Comparison of ENCODE assay signal across 8 mouse cellular contexts in genomic region chr2:127269491-127270299, GRCm38 (mm10). TPM values are rescaled to one million over a fixed set of nuclear protein-coding genes. Genes with fewer than 3 reads are reported as not detected.
A peak's percentile ranks its signal among the peaks of the same experiment; 100 is the strongest.
DNase-seq lines count a peak whose midpoint lies in the region; ATAC-seq and TF ChIP-seq lines count a peak whose summit lies in the region.

Stard7 (plus strand) TSS chr2:127270218.

- H3K27me3 ChIP-seq in C2C12 (ENCODE audit: control insufficient read depth, insufficient read depth, insufficient read length) = no peaks in the 10 kb centered on the region
- no peaks in the 10 kb centered on the region for H3K27me3 ChIP-seq in erythroblast, embryonic 14.5 days (ENCODE audit: control insufficient read depth)
- no peaks in the 10 kb centered on the region for H3K27me3 ChIP-seq in heart, embryonic 11.5 days (ENCODE audit: control insufficient read depth, insufficient read depth, low read length)
- no peaks in the 10 kb centered on the region for H3K27me3 ChIP-seq in kidney, embryonic 16.5 days (ENCODE audit: insufficient read depth, low read length)
- H3K27me3 ChIP-seq in liver, adult 2 months (ENCODE audit: control insufficient read depth, insufficient read depth, low read length) = no peaks in the 10 kb centered on the region
- no peaks in the 10 kb centered on the region for H3K27me3 ChIP-seq in myocyte (ENCODE audit: control insufficient read depth, insufficient read depth, insufficient read length)
- no peaks in the 10 kb centered on the region for H3K27me3 ChIP-seq in splenic B cell, adult 2 months (ENCODE audit: control insufficient read depth, insufficient read depth, low read length, poor library complexity, severe bottlenecking)

- H3K4me1 ChIP-seq in erythroblast, embryonic 14.5 days (ENCODE audit: control insufficient read depth) = peaks cover 35% of the 10 kb centered on the region
- H3K4me1 ChIP-seq in heart, embryonic 11.5 days (ENCODE audit: control insufficient read depth, insufficient read depth, low read length) = peaks cover 5% of the 10 kb centered on the region
- peaks cover 3% of the 10 kb centered on the region for H3K4me1 ChIP-seq in kidney, embryonic 16.5 days (ENCODE audit: insufficient read depth, low read length)
- peaks cover 10% of the 10 kb centered on the region; the same call in 1 of the 2 replicates for H3K4me1 ChIP-seq in liver, adult 2 months (ENCODE audit: control insufficient read depth, insufficient read depth, low read length)

- TF ChIP-seq CTCF in C2C12 (IDR thresholded peaks at IDR 0.05; ENCODE audit: control insufficient read depth, insufficient read depth, insufficient read length) = no peak
- no peak for TF ChIP-seq CTCF in brain, embryonic 14.5 days (IDR thresholded peaks at IDR 0.05; ENCODE audit: borderline replicate concordance, extremely low read depth, insufficient read depth, insufficient read length)
- no peak for TF ChIP-seq CTCF in liver, adult 2 months (IDR thresholded peaks at IDR 0.05; ENCODE audit: low read depth, low read length)

- peak; percentile 99 for ATAC-seq in heart, embryonic 11.5 days (replicated peaks; ENCODE audit: insufficient number of reproducible peaks, low FRiP score, low TSS enrichment)
- ATAC-seq in kidney, embryonic 16.5 days (ENCODE audit: low FRiP score, low TSS enrichment) = peak; percentile 99

- H3K27ac ChIP-seq in heart, embryonic 11.5 days (ENCODE audit: low read depth, low read length) = peak within 1 kb of the TSS; percentile 96
- H3K27ac ChIP-seq in kidney, embryonic 16.5 days (ENCODE audit: low read length) = peak within 1 kb of the TSS; percentile 99
- peak within 1 kb of the TSS; percentile 97 for H3K27ac ChIP-seq in liver, adult 2 months (replicated peaks; ENCODE audit: insufficient read depth, low read depth, low read length)

- peak within 1 kb of the TSS; percentile 80 for H3K4me2 ChIP-seq in heart, embryonic 11.5 days
- peak within 1 kb of the TSS; percentile 79 for H3K4me2 ChIP-seq in kidney, embryonic 16.5 days (replicated peaks; ENCODE audit: low read depth, low read length)
- H3K4me2 ChIP-seq in myocyte (ENCODE audit: low read depth) = peak within 1 kb of the TSS; percentile 84

- H3K36me3 ChIP-seq in C2C12 (ENCODE audit: control insufficient read depth, insufficient read depth) (peaks cover 5% of the 10 kb centered on the region), myocyte (ENCODE audit: control insufficient read depth, insufficient read depth) (no peaks in the 10 kb centered on the region)
- H3K36me3 ChIP-seq in erythroblast, embryonic 14.5 days (ENCODE audit: control insufficient read depth) = peaks cover 17% of the 10 kb centered on the region
- no peaks in the 10 kb centered on the region for H3K36me3 ChIP-seq in heart, embryonic 11.5 days (ENCODE audit: control insufficient read depth, insufficient read depth, low read length)
- H3K36me3 ChIP-seq in kidney, embryonic 16.5 days (ENCODE audit: insufficient read depth, low read length) = no peaks in the 10 kb centered on the region
- H3K36me3 ChIP-seq in liver, adult 2 months (ENCODE audit: control insufficient read depth, insufficient read depth, low read length) = no peaks in the 10 kb centered on the region; the same call in 1 of the 2 replicates
- H3K36me3 ChIP-seq in splenic B cell, adult 2 months (ENCODE audit: control insufficient read depth, insufficient read depth, low read length, poor library complexity, severe bottlenecking) = no peaks in the 10 kb centered on the region

- peak within 1 kb of the TSS; percentile 99 for H3K9ac ChIP-seq in heart, embryonic 11.5 days (ENCODE audit: low read depth, low read length)
- H3K9ac ChIP-seq in kidney, embryonic 16.5 days (replicated peaks; ENCODE audit: low read length) = peak within 1 kb of the TSS; percentile 89
- peak within 1 kb of the TSS; percentile 92 for H3K9ac ChIP-seq in liver, adult 2 months (ENCODE audit: low read depth, low read length)

- peak within 1 kb of the TSS; percentile 92 for H3K4me3 ChIP-seq in C2C12 (ENCODE audit: insufficient read depth, poor library complexity, severe bottlenecking)
- H3K4me3 ChIP-seq in erythroblast, embryonic 14.5 days (replicated peaks) = peak within 1 kb of the TSS; percentile 74
- peak within 1 kb of the TSS; percentile 87 for H3K4me3 ChIP-seq in heart, embryonic 11.5 days (ENCODE audit: low read depth, low read length)
- peak within 1 kb of the TSS; percentile 97 for H3K4me3 ChIP-seq in kidney, embryonic 16.5 days (ENCODE audit: low read length)
- H3K4me3 ChIP-seq in liver, adult 2 months (ENCODE audit: insufficient read depth, low read depth, low read length) = peak within 1 kb of the TSS; percentile 76
- peak within 1 kb of the TSS; percentile 85 for H3K4me3 ChIP-seq in myocyte

- 1% methylated on average over 49 of the region's 49 CpGs for WGBS in heart, embryonic 11.5 days (ENCODE audit: insufficient replicate concordance)
- WGBS in kidney, embryonic 16.5 days = under 1% methylated on average over 45 of the region's 49 CpGs
- WGBS in liver, adult 2 months = under 1% methylated on average over 49 of the region's 49 CpGs

- H3K79me2 ChIP-seq in C2C12 (ENCODE audit: control insufficient read depth, insufficient read depth) = peaks cover 49% of the 10 kb centered on the region
- H3K79me2 ChIP-seq in liver, adult 2 months (ENCODE audit: control insufficient read depth, insufficient read depth, low read length) = peaks cover 10% of the 10 kb centered on the region; the same call in 1 of the 2 replicates
- H3K79me2 ChIP-seq in myocyte (ENCODE audit: control insufficient read depth, insufficient read depth) = peaks cover 37% of the 10 kb centered on the region

- no peaks in the 10 kb centered on the region for H3K9me3 ChIP-seq in erythroblast, embryonic 14.5 days (ENCODE audit: control insufficient read depth, low read length)
- H3K9me3 ChIP-seq in heart, embryonic 11.5 days (replicated peaks; ENCODE audit: control insufficient read depth, low read length) = no peaks in the 10 kb centered on the region
- no peaks in the 10 kb centered on the region for H3K9me3 ChIP-seq in kidney, embryonic 16.5 days (ENCODE audit: low read length)

- DNase-seq in brain, embryonic 14.5 days (ENCODE audit: low read depth) = peak; percentile 99
- DNase-seq in liver, adult 2 months (ENCODE audit: extremely low read depth, low read depth, low spot score) = peak; percentile 96
- peak; percentile 98 for DNase-seq in splenic B cell, adult 2 months (ENCODE audit: low read depth, low spot score)

- H3K79me3 ChIP-seq in C2C12 (ENCODE audit: low read depth) = peaks cover 35% of the 10 kb centered on the region

- peak within 1 kb of the TSS; percentile 87 for H3ac ChIP-seq in C2C12 (ENCODE audit: control insufficient read depth, insufficient read length, low read depth)
- H3ac ChIP-seq in myocyte (ENCODE audit: control insufficient read depth, insufficient read length) = peak within 1 kb of the TSS; percentile 71

- peak; percentile 88; the same call in 1 of the 2 replicates for TF ChIP-seq POLR2A in brain, embryonic 14.5 days (IDR thresholded peaks at IDR 0.05; ENCODE audit: borderline replicate concordance, extremely low read depth, insufficient read depth, insufficient read length, poor library complexity, severe bottlenecking)
- peak; percentile 39 for TF ChIP-seq POLR2A in liver, adult 2 months (IDR thresholded peaks at IDR 0.05; ENCODE audit: extremely low read depth, insufficient read depth, low read length)
- peak; percentile 71 for TF ChIP-seq POLR2A in myocyte (IDR thresholded peaks at IDR 0.05; ENCODE audit: insufficient read length, low read depth)

TF ChIP-seq in C2C12, 6 proteins besides CTCF, POLR2A, EP300 and RAD21:
- TF ChIP-seq MYOD1 (IDR thresholded peaks at IDR 0.05; ENCODE audit: control insufficient read depth, insufficient read length, low read depth) = no peak
- TF ChIP-seq USF1 (IDR thresholded peaks at IDR 0.05; ENCODE audit: low read depth) = no peak

TF ChIP-seq in myocyte, 11 proteins besides CTCF, POLR2A, EP300 and RAD21:
- TF ChIP-seq USF1 (IDR thresholded peaks at IDR 0.05; ENCODE audit: low read depth) (no peak), CEBPB (IDR thresholded peaks at IDR 0.05; ENCODE audit: insufficient read depth, poor library complexity, severe bottlenecking) (no peak), E2F4 (IDR thresholded peaks at IDR 0.05; ENCODE audit: insufficient read depth) (peak; percentile 55), MYOG (IDR thresholded peaks at IDR 0.05; ENCODE audit: control insufficient read depth in 1 of 3, insufficient read depth in 1 of 3, insufficient read length in 2 of 3, low read depth in 2 of 3) (no peak), MYOD1 (IDR thresholded peaks at IDR 0.05; ENCODE audit: control insufficient read depth in 1 of 3, insufficient read length in 2 of 3, low read depth in 2 of 3) (no peak), POLR2AphosphoS2 (IDR thresholded peaks at IDR 0.05; ENCODE audit: insufficient read length, low read depth) (peak; percentile 79)

RNA-seq across cellular contexts. Expression of gene Stard7, which starts in this region (rescaled TPM):
- polyA plus RNA-seq in C2C12 (2012; fragmentation: generic; extraction: Trizol) (25.2 TPM), myocyte (2012; fragmentation: generic; extraction: Trizol) (25.9 TPM)
- polyA plus RNA-seq in brain, embryonic 14.5 days (2012; rRNA removed) = 89.3 and 91.9 TPM in 2 replicates
- polyA plus RNA-seq in erythroblast, embryonic 14.5 days (2012) = 1.1 and 1.5 TPM in 2 replicates
- 101 and 103 TPM in 2 replicates for polyA plus RNA-seq in heart, embryonic 11.5 days (2014; fragmentation: Nextera tagmentation; extraction: Ambion mirVana)
- polyA plus RNA-seq in kidney, embryonic 16.5 days (2015; fragmentation: Nextera tagmentation; extraction: Ambion mirVana) = 76.1 and 84.9 TPM in 2 replicates
- total RNA-seq in liver, adult 2 months (2014; rRNA removed) = 102 and 119 TPM in 2 replicates
- 51.2 and 54.3 TPM in 2 replicates for polyA plus RNA-seq in liver, adult 2 months (2012; rRNA removed)

Comparison
In these comparisons a context has a peak if more than half of its experiments do, and no peak if none do; other contexts are left out.
1. Peak in every context shown above with its lines: DNase-seq, ATAC-seq, H3K4me3 ChIP-seq and H3K27ac ChIP-seq.
2. RNA of gene Stard7 (polyA plus RNA-seq): 101 to 103 TPM in heart, embryonic 11.5 days, 89.3 to 91.9 TPM in brain, embryonic 14.5 days, 76.1 to 84.9 TPM in kidney, embryonic 16.5 days, 51.2 to 54.3 TPM in liver, adult 2 months, 25.9 TPM in myocyte (single experiment) and 25.2 TPM in C2C12 (single experiment); 1.1 to 1.5 TPM in erythroblast, embryonic 14.5 days; every median in the first group is over 10 times any median in the second.